Mouse (Mus musculus): ENCODE data around the gene Rnf167. TPM values are rescaled to one million over a fixed set of nuclear protein-coding genes. Genes with fewer than 3 reads are reported as not detected.

Rnf167 gene
- total RNA-seq (2021): 10 to 100 TPM; 88.7 to 91.8 TPM
- long read RNA-seq, transcript Rnf167-201 (9 exons, 1,833 nt): major isoform, 49 of 75 reads
- long read RNA-seq, partial matches to known transcripts: 3 of 75 reads
- long read RNA-seq, other reads (novel, unspliced or antisense): 22 of 75 reads

DNA sequence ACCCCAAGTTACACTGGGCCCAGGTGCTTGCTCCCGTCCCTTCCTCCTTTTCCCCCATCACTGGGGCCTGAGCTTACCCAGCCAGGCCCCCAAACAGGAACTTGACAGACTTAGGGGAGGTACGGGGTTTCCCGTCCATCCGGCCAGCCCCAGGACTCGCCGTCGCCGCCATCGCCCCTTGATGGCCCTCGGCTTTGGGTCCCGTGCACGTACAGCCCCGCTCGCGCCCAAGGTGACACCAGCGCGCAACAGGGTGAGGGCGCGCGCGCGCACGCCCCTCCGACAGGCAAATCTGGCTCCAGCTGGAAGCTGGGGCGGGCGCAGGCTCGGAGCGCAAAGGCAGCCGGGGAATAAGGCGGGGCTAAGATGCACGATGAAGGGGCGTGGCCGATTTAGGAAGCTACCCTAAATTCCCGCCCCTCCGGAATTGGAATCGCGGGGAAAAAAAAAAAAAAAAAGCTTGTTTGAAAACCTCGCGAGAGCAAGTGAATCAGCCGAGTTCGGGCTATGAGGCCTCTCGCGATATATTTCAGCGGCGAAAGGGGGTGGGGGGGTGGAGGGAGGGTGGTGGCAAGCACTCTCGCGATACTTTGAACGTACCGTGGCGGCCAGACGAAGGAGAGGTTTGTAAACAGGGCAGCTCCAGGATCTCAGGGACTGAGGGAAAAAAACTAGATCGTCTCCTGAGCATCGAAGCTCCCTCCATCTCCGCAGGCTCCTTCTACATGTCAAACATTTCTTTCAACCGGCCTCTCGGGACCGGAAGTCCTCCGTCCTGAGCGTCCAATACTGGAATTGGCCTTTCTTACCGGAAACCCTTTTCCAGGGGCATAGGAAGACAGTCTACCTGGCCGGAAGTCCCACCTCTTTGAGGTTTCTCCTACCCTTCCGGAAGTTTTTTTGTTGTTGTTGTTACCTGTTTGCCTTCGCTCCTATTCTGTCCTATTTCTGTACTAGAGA, at the start of gene Rnf167, which contains the start of gene Slc25a11:
Rnf167 (plus strand) TSS at position 545 of the 960 bp plus-strand sequence.
Slc25a11 (minus strand) TSS at position 789 of the 960 bp plus-strand sequence.
- DNase-seq (ENCODE audit: low spot score in 2 of 2): peak; percentile 94 to 98

DNA sequence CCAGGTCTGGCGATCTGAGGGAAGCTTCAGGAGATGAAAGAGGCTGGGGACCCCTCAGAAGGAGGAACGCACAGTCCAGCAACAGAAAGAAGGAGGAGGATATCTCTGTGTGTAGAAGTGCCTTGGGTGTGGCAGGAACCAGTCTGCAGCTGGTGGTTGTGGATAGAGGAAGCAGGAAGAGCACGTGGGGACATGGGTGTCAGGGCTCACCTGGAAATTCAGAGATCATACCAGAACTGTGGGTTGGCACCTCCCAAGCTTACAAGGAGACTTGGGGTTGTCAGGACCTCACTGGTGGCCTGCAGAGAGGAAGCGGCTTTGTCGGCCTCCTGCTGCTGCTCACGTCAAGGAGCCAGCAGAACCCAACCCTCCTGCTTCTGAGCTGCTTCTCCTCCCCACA, 49.7 kb upstream of the Rnf167 start:
- no peak for DNase-seq (ENCODE audit: low spot score in 2 of 2)

DNA sequence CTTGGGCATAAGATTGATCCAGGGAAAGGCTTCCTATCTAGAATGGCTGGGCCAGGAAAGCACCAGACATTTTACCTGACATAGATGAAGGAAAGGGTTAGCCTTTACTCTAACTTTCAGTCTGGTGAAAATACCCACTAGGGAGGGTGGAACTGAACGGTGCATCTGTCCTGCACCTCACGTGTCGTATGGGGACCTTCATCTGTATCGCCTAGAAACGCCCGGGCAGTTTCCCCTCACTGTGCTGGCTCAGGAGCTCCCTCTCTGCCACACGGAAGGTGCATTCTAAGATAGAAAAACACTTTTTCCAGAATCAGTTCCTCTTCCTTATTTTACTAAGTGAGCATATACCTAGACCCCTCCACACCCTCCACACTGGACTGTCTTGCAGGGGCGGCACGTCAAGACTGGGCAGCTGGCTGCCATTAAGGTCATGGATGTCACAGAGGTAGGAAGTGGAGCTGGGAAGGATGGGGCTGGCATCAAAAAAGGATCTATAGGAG, 48.5 kb upstream of the Rnf167 start:
- no peak for DNase-seq (ENCODE audit: low spot score in 2 of 2)

DNA sequence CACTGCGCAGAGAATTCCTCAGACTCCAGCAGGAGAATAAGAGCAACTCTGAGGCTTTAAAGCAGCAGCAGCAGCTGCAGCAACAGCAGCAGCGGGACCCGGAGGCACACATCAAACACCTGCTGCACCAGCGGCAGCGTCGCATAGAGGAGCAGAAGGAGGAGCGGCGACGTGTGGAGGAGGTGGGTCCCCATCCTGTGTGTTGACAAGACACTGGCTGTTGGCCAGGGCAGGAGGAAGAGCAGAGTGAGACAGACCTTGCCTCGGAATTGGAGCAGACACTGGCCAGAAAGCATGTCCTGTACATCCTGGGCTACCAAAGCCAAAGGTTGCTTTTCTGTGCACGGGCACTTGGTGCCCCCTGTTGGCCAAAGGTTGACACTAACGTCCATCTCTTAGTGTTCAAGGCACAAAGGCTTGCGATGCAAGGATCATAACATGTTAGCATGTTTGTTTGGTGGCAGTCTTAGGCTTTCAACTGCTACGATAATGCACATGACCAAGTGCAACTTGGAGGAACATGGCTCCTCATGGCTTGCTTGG, 41.9 kb upstream of the Rnf167 start:
- DNase-seq (ENCODE audit: low spot score in 2 of 2): peak in 1 of 2 experiments; percentile 82

DNA sequence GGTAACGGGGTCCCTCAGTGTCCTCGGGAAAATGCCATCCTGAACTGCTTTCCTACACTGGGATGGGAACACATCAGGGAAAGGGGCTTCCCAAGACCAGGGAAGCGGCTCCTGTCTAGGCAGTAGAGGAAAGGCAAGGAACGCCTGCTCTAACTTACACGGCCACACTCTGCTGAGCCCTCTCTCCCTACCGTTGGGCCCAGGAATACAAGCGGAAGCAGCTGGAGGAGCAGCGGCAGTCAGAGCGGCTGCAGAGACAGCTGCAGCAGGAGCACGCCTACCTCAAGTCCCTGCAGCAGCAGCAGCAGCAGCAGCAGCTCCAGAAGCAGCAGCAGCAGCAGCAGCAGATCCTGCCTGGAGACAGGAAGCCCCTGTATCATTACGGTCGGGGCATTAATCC, 40.3 kb upstream of the Rnf167 start:
- no peak for DNase-seq (ENCODE audit: low spot score in 2 of 2)

DNA sequence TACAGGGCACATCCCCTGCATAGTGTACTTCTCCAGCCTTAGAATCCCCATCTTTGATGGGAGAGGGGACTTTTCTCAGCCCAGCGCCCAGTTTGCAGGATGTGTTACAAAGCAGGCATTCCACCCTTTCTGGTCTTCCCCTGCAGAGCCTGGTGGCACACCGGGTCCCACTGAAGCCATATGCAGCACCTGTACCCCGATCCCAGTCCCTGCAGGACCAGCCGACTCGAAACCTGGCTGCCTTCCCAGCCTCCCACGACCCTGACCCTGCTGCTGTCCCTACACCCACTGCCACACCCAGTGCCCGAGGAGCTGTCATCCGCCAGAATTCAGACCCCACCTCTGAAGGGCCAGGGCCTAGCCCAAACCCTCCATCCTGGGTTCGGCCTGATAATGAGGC, 39.4 kb upstream of the Rnf167 start:
- no peak for DNase-seq (ENCODE audit: low spot score in 2 of 2)

DNA sequence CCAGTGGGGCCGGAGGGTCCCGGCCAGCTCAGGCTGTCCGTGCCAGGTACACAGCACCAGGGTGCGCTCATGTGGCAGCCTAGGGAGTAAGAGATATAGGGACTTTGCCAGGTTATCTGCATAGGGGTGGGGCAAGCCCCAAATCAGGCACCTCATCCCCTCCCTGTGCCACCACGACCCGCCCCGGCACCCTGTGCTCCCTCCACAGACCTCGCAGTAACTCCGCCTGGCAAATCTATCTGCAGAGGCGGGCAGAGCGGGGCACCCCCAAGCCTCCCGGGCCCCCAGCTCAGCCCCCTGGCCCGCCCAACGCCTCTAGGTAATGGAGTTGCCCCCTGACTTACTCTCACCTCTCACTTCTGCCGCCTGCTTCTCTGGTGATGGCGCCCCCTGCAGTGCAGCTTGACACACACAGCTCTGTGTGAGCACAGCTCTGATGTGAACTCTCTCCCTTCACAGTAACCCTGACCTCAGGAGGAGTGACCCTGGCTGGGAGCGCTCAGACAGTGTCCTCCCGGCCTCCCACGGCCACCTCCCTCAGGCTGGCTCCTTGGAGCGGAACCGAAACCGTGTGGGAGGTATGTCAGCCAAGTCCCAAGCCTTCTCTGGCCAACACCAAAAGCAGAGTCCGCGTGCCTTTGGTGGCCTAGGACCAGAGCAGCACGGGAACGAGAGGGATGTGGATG, 38.5 kb upstream of the Rnf167 start:
- no peak for DNase-seq (ENCODE audit: low spot score in 2 of 2)

DNA sequence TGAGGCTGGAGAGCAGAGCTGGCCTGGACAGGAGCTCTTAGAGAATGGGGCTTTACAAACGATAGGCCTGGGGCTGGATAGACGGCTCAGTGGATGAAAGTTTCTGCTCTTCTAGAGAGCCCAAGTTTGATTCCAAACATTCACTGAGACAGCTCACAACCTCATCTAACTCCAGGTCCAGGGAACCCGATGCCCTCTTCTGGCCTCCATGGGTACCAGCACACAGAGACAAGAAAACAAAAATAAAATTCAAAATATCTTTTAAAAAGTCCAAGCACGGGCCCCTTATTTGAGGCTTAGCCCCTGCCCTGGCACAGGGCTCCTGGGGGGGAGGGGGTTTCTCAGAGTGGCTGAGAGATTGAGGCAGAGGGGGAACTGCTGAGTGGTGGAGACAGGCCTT, 36.3 kb upstream of the Rnf167 start:
- no peak for DNase-seq (ENCODE audit: low spot score in 2 of 2)

DNA sequence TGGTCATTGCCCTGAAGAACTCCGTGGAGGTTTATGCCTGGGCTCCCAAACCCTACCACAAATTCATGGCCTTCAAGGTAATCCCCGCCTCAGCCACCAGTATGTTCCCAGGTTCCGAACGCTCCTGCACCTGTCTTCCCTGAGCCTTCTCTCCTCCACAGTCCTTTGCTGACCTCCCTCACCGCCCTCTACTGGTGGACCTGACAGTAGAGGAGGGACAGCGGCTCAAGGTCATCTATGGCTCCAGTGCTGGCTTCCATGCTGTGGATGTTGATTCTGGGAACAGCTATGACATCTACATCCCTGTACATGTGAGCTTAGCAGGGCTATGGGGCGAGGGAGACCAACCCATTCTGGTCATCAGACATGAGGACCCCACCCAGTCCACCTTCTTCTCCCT, 34.5 kb upstream of the Rnf167 start:
- no peak for DNase-seq (ENCODE audit: low spot score in 2 of 2)

DNA sequence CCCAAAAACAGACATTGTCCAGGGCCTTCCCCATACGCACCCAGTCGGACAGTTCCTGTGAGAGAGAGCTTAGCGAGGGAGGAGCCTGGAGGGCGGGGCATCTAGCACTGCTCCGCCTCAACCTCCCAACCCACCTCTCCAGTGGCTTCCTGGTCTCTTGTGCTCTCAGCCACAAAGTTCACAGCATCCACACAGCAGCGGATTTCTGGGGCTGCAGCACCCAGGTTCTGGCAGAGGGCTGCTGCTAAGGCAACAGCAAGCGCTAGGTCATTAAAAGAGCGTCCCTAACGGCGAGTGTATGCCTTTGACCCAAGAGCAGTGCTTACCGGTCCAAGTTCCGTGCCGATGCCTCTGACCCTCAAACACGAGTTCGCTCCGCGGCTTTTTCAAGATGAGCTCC, 32.0 kb upstream of the Rnf167 start:
- DNase-seq (ENCODE audit: low spot score in 2 of 2): no peak

DNA sequence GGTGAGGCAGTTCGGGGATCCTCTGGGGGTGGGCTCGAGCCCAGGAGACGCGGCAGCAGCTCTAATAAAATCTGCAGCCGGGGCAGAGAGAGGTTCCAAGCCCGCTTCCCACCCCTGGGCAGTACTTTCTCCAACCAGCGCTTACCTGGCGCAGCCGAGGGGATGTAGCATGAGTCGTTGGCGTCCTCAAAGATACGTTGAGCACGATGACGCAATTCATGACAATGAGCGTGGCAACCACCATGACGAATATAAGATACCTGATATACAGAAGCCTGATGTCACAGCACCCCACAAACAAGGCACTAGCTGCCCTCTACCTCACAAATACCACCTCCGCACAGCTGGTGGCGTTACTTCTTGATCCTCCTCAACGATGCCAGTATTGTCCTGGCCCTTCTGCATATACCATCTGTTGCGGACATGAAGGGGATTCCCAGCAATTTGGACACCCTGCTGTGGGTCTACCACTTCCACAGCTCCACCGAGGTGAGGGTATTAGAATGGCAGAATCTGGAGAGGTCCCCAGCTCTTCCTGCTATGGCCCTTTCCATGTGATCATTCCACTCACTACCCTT, 31.4 kb upstream of the Rnf167 start, which contains the start of gene 4930544D05Rik:
4930544D05Rik (plus strand) TSS at position 333 of the 578 bp plus-strand sequence.
- no peak for DNase-seq (ENCODE audit: low spot score in 2 of 2)

DNA sequence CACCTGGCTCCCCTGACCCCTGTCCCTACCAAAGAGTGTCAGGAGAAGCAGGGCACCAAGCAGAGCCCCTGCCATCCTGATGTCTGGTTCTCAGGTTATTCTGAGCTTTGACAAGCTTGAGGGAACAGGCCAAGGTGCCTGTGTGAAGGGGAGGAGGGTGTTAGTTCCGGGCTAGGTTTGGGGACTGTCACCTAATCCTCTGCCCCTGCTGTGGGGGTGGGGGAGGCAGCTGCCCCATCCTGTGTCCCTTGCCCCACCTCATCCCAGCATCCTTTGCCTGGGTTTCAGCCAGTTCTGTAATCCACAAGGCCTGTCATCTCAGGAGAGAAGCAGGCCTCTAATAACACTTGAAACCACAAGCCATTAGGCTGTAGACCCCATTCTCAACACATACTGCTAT, 27.9 kb upstream of the Rnf167 start, which contains the start of gene Chrne:
Chrne (minus strand) TSS at position 116 of the 400 bp plus-strand sequence.
- no peak for DNase-seq (ENCODE audit: low spot score in 2 of 2)

DNA sequence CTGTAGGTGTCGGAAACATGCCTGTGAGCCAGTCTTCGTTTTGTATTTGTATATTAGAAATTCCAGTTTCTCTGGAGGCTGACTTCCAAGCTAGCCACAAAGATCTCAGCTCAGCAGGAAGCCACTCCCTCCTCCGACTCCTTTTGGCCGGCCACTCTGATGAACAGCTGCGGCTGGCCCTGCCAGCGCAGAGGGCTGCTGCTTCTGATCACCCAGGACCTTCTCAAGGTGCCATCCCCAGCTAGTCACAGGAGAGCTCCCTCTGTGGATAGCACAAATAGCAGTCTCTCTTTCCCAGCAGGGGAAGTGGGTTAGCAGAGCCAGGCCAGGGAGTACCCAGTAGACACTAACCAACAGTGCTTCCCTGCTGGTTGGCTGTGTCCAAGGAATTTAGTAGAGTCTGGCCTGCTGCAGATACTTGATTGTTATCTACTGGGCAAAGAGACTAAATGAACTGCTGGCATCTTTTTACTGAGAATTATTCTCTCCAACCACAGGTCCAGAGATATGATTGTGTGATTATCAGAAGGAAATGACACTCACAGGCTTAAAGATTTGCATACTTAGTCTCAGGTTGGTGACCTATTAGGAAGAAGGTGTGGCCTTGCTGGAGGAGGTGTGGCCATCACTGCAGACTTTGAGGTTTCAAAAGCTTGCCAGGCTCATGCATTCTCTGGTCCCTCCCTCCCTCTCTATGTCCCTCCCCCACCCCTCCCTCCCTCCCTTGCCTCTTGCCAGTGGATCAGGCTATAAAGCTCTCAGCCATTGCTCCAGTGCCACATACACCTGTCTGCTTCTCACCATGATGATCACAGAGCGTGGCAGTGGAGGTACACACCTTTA, 24.8 kb upstream of the Rnf167 start:
- DNase-seq (ENCODE audit: low spot score in 2 of 2): no peak

DNA sequence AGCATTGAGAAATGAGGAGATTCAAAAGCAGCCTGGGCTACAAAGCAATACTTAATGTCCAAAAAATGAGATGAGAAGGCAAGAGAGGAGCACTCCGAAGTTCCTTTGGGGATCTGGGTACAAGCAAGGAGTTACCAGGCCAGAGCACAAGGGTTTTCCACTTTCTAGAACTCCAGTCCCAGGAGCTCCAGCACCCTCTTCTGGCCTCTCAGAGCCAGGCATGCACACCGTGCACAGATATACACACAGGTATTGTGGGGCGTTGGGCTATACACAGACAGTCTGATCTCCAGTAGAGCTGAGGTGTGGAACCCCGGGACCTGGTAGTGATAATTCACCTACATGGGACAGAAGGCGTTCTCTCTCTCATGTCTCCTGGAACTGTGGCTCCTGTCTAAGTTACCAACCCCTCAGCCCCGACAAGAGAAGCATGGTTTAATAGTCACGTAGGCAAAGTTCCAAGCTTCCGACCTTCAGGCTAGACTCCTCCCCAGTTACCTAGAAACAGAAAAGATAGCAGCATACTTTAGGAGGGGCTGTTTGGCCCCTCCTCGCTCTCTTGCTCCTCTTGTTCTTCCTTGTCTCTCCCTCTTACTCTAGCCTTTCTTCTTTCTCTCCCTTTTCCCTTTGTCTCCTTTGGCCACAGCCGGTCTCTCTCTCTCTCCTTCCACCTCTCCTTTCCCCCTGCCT, 23.8 kb upstream of the Rnf167 start:
- no peak for DNase-seq (ENCODE audit: low spot score in 2 of 2)

DNA sequence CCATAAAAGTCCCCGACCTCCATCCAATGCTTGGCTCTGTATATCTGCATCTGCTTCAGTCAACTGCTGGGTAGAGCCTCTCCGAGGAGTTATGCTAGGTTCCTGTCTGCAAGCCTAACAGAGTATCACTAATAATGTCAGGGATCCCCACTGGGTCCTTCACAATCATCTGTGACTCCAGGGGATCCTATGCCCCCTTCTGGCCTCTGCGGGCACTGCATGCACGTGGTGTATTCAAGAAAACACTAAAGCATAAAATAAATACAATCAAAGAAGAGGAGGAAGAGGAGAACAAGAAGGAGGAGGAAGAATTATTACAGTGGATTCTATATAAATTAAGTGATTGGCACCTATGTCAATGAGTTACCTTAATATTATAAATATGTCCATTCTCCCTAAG, 21.6 kb upstream of the Rnf167 start:
- DNase-seq (ENCODE audit: low spot score in 2 of 2): peak in 1 of 2 experiments; percentile 53

DNA sequence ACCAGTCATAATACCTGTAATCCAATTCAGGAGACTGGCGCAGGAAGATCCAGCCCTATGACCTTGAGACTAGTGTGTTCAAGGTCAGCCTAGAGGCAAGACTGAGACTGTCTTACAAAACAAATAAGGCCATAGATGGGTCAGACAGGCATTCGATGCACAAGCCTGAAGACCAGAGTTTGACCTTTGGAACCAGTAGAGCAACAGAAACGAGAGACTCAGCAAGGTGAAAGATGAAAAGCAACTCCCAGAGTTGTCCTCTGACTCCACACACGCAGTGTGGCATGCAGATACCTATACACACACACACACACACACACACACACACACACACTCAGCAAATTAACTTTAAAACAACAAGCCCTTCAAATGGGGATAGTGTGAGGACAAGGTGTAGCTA, 20.2 kb upstream of the Rnf167 start:
- no peak for DNase-seq (ENCODE audit: low spot score in 2 of 2)

DNA sequence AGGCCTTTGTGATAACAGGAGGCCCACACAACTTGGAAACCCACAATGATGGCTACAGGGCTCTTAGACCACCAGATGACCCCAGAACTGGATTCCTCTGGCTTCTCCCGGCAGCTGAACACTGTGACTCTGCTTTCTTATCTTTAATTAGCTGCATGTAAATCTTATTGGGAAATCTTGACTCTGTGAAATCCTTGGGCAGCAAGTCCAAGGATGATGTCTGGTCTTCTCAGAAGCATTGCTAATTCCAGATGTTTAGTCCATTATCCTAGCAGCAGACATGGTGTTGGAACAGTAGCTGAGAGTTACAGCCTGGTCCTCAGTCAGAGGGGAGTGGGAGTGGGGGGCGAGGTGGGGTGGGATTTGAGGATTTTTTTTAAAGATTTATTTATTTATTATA, 18.6 kb upstream of the Rnf167 start:
- no peak for DNase-seq (ENCODE audit: low spot score in 2 of 2)

DNA sequence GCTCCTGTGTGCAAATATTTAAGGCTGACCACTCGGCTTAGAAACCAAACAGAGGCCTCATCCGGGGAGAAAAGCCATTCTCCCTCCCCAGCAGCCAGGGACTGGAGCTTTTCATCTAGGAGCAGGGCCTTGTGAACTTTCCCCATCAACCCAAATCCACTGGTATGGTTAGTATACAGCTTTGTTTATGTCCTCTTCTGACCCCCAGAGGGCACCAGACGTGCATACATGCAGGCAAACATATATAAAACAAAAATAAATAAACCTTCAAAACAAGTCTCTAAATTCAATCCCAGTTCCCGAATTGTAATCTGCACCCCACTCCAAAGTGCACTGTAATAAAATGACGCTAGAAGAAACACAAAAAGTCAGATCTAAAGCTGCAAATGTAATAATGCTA, 17.5 kb upstream of the Rnf167 start:
- DNase-seq (ENCODE audit: low spot score in 2 of 2): no peak

DNA sequence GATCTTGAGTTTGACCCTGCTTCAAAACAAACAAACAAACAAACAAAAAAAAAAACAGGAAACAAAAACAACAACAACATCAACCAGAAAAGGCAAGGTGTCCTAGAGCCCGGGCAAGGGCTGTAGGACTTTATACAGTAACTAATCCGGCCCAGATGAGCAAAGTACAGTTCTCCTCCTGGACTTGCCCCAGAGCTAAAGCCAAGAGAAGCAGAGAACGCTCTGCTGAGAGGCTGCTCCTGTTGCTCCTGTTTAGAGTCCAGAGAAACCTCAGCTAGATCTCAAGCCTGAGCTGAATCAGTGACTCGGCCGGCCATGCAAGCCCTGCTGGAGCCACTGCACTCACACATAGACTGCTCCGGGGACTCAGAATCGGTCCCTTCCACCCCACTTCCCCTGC, 16.9 kb upstream of the Rnf167 start:
- no peak for DNase-seq (ENCODE audit: low spot score in 2 of 2)

All from layer of hippocampus, adult 18-20 months (tissue).